Mouse (Mus musculus) heart, adult 8-10 months (tissue): ENCODE measurements around the gene Cat. TPM values are rescaled to one million over a fixed set of nuclear protein-coding genes. Genes with fewer than 3 reads are reported as not detected.
A peak's percentile ranks its signal among the peaks of the same experiment; 100 is the strongest.

Experiments
- DNase-seq: peaks from one replicate; pipeline ENCODE4 v3.0.0; 2022; ENCODE audit warnings: low spot score
- total RNA-seq, 4 experiments: library from RNA; stranded (reverse); gene quantifications; 2 replicates each; pipeline ENCODE4 v1.2.4; 2022

Gene Cat
- total RNA-seq: 100 to 1,000 TPM; 272 to 301 (median 290) TPM

- DNase-seq: peak; percentile 98
These were observed at the start of gene Cat for GRCm38 (mm10) chr2:103484617-103485401. TSS of gene Cat (minus strand) at chr2:103485160.

DNA sequence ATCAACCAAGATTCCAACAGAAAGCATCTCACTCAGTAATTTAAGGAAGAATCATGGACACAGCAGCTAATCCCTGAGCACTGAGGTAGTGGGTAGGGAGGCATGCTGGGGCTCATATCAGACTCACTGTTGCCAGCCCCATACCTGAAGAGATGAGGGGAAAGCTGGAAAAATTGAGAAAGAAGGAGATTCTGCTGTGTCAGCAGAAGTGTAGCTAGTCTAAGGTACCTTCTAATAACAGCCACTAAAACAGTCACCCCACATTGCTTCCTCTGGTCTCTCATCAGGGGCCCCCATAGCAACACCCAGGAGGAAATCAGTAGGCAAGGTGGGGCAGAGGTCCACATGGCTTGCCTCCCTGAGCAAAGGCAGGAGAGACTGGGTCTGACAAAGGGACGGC lies 40.6 kb upstream of the Cat start:
- DNase-seq: no peak

DNA sequence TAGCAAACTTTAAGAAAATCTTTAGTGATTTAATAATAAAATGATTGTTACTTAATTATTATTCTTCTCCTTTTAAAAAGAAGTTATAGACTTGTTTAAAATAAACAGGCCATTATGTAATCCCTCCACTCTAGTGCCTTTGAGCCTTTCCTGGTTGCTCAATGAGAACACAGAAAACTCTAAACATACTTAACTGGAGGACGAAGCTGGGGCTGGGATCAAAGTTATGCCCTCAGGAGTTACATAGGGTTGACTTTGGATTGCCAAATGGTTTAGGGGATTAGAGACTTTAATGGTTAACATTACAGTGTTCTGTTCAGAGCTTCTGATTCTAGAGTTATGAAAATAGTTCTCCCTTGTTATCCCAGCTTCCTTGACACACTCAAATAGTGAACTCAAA lies 31.5 kb upstream of the Cat start:
- no peak for DNase-seq

DNA sequence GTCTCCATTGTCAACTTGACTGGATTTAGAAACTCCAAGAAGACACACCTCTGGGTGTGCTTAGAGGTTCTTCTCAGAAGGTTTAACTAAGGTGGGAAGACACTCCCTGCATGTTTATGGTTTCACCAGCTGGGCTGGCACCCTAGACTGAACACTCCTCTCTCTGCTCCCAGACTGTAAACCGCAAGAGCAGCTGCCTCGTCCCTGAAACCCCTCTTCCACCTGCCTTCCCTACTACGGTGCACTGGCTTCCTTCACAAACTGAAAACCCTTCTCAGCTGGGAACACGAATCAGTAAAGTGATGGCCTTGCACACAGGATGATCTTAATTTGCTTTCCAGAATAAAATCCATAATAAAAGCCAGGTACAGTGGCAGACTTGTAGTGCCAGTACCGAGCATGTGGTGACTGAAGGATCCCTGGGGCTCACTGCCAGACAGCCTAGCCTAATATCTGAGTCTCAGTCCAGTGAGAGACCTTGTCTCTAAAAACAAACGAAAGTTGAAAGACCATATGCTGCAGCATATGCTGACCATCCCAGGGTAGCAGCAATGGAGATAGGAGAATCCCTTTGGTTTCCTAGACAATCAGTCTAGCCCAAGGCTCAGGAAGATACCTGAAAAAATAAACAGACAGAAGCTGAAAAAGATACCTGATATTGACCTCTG lies 30.7 kb upstream of the Cat start:
- no peak for DNase-seq

DNA sequence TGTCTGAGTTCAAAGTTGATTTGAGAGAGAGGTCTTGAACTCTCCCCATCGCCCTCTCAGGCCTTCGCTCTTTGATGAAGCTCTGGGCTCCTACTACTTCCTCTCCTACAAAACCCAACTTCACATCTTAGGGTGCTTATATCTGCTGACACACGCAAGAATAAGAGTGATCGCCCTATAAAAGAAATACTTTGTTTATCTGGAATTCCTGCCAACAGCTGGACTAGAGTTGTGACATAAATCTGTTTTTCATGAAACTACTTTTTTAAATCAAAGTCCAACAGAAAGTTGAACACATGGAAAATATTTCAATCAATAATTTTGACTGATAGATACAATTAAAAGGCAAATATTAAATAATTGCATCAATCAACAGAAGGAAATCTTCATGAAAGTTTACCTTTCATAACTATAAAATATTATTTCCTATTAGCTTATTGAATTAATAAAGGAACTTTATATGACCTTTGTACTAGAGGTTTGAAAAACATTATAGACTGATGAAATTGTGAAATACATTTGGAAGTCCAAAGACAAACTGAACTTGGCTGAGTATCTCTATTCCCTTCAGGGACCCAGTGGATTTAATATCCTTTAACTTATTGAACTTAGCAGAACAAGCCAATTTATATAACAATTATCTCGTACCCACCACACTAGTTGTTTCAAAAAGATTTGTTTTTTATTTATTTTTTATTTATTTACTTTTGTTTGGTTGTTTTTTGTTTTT lies 27.3 kb upstream of the Cat start:
- DNase-seq: no peak

DNA sequence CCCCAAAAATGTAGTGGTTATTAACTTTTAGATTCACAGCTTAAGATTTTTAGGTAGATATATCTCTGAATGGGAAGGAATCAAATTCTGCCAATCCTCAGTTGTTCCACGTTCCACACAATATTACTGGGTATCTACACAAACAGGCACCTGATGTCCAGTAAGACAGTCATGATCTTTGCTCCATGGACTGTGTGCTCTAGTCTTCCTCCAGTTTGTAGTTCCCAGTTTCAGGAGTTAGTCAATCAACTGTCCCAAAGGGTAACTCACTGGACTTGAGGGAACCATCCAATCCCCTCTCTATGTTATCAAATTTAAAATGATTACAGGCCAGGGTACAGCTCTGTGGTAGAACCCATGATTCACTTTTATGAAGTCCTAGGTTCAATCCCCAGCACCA lies 26.7 kb upstream of the Cat start:
- no peak for DNase-seq

GRCm38 (mm10) chr2:103511042-103511441 lies 26.1 kb upstream of the Cat start:
- DNase-seq: no peak

DNA sequence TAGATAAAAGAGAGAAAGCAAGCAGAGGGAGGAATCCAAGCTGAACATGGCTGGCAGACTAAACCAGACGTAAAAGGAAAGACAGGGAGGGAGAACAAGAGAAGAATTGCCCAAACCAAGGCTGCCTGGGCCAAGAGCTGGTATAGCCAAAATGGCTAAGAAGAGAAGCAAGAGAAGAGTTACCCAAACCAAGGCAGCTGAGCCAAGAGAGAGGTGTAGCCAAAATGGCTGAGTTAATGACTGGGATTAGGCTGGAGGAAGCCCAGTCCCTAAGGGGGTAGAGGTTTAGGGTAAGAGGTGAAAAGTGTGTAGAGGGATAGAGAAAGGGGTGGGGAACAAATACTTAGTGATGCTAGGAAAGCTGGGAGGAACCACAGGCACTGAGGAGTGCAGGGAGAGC lies 22.7 kb upstream of the Cat start:
- no peak for DNase-seq

- DNase-seq: no peak
These were observed 21.0 kb upstream of the Cat start for GRCm38 (mm10) chr2:103505956-103506355.

DNA sequence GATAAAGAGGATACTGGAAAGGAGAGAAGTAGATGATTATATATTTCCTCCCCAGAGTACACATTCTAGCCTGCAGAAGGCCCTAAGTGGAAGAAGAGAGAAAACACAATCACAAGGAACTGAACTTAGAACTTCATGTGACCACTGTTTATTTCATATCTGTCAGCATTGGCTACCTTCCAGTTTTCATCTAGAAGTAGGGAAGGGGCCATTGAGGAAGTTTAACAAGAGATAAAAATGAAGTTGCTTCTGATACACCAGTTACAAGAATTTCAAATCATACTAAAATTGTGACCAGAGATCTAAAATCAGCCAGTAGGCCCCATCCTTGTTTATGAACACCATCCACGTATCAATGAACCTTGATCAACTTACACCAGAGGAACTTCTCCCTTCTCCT lies 19.5 kb upstream of the Cat start:
- DNase-seq: no peak

DNA sequence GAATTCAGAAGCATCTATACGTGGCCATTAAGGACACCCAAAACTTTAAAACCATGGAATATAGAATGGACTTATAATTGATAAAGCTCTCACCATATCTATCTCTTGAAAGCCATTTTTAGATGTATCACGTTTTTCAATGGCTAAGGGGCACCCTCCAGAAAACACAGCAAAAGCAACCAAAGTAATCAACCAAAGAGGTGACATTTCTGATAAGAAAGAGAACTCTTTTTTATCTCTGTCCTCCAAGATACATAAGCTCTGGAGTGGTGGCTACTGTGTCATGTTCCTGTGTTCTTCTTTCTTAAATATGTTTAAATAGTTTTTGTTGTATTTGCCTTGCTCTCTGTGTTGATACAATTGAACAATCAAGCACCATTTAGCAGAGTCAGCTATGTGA lies 15.8 kb upstream of the Cat start:
- no peak for DNase-seq

DNA sequence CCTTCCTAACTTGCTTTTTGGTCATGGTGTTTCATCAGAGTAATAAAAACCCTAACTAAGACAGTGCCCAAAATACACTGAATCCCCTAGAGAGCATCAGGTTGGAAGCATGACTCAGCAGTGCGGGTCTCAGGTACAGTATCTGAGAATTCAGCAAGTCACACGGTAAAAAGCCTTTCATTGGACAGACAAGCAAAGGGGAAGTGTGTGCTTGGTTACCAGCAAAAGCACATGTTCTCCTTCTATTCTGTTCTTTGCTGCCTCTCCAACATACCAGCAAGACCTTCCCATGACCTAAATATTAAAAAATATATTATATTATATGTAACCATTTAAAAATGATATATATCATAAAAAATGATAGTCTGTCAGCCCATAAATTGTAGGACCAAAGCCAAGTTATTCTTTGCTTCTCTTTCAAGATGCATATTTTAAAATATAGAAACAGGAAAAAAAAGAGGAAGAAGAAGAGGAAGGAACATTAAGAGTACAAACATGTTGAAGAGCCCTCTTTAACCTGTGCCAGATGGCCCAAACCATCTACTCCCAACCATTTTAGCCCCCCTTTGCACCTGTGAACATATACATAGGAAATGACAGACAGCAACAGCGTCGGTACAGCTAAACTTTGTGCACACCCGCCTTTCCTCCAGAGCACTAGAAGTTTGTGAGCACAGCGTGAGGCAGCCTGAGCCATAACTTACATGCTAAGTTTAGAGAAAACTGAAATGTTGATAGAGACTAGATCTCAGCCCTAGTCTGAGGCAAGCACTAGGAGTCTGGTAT lies 10.9 kb upstream of the Cat start:
- no peak for DNase-seq

DNA sequence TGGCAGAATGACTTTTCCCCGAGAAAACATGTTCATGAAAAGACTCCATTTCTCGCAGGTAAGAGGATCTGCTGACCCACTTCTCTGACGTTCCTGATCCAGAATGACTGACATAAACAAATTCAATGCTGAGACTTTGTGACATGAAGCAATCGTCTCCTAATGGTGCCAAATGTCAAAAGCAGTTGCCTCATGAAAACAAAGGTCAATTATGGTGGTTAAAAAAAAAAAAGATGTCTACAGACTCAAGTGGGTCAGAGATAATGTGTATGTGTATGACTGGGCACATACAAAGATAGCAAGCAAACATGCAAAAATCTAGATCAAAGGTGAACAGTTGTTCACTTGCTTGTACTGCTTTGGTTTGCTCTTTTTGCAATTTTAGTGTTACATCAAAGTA lies 8.9 kb upstream of the Cat start:
- no peak for DNase-seq

GRCm38 (mm10) chr2:103492526-103492925 lies 7.6 kb upstream of the Cat start:
- DNase-seq: no peak

DNA sequence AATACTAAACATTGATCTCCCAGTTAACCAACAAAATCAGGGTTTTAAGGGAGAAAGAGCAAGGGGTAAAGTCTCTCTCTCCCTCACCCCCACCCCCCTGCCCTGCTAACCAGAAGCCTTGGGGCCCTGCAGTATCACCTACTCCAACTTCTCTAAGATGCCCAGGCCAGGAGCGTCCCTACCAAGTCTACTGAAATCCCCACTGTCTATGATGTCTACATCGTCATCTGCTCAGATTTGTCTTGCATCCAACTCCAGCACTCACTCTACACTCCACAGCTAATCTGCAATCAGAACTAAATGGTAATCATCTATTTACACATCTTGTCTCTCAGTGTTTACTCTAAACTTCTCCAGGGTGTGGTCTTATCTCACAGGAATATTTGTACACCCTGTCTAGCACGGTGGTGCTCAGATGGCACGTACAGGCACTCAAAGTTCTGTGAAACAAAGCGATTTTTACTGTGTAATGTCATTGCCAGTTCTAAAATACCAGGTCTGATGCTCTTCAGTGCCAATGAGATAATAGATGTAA lies 907 bp downstream of the Cat start:
- no peak for DNase-seq

- DNase-seq: no peak
These were observed 1.5 kb downstream of the Cat start for GRCm38 (mm10) chr2:103483289-103483985.

DNA sequence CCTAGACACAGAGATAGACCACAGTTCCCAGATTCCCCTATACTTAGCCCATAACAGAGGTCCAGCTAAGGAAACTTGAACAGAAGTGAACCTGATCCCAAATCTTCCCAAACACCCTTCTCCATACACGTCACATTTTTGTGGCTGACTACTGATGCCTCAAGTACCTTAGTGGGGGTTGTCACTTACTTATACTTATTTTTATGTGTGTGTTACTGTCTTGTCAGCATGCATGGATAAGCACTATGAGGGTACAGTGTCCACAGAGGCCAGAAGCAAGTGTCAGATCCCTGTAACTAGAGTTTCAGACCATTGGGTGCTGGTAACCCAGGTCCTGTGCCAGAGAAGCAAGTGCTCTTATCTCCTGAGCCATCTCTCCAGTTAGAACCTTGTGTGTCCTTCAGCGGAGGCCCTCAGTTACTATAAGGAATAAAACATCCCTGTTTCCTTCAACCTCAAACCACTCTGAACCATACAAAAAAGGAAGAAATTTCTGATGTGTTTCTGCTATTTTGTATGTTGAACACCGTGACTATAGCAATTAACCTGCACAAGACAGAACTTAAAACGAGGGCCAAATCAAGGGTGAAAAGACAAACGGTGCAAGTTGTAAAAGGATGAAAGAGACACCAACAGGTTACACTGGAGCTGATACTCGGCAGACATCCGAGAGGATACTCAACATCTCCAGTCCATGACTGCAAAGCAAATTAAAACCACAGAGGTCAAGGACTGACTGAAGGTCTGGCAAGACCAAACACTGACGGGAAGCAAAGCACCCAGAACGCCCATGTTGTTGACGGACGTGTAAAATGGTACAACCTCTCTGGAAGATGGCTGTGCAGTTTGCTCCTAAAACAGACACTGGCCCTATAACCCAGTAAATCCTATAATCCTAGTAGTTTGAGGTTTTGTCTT lies 3.4 kb downstream of the Cat start:
- no peak for DNase-seq

DNA sequence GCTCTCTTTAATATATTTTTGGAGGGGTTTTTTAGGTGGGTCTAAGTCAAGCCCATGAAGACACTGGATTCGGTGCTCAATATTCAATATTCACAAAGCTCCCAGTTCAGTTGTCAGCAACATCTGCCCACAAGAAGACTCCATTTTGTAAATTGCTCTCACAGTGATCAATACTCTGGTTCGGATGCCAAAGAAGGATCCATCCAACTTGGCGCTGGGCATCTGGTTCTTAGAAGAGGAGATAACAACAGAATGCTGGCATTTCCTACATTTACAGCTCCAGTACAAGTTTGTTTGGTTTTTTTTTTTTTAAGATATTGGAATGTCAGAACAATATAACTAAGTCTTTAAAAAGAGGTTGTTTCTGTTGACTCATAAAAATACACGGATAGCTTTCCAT lies 4.1 kb downstream of the Cat start:
- no peak for DNase-seq

DNA sequence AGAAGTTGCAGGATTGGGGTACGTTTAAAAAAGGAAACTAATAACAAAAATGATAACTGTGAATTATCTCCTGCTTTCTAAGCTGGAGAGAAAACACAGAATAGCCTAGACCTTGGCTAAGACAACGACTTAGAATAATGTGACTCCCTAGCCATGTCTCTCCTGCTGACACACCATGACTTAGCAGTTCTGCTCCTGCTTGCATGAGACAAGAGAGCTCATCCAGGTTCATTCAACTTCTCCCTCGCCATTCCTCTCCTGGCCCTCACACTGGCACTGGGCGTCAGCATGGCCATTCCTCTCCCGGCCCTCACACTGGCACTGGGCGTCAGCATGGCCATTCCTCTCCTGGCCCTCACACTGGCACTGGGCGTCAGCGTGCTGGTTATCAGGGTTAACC lies 4.7 kb downstream of the Cat start:
- DNase-seq: peak; percentile 23

- no peak for DNase-seq
These were observed 6.6 kb downstream of the Cat start for GRCm38 (mm10) chr2:103478326-103478725.
